Mouse (Mus musculus): Measurements from ENCODE around the gene Rnase4. TPM values are rescaled to one million over a fixed set of nuclear protein-coding genes. Genes with fewer than 3 reads are reported as not detected.

Gene Rnase4
- polyA plus RNA-seq, 1 experiment from 2014 or later = 40.5 TPM

GRCm38 (mm10) chr14:51106449-51106967 is 15.6 kb downstream of the Rnase4 start:
- H3K27ac ChIP-seq = no peak overlapping the region
- no peaks in the 10 kb centered on the region for H3K36me3 ChIP-seq
- H3K9me3 ChIP-seq (replicated peaks) = 0 out of 2 replicates have a peak, but pooled peaks cover 4% of the 10 kb centered on the region
- ATAC-seq (replicated peaks; ENCODE audit: low FRiP score) = peak; percentile 62; the same call in 1 of the 2 replicates
- no peaks in the 10 kb centered on the region for H3K27me3 ChIP-seq
- H3K4me2 ChIP-seq = no peak overlapping the region
- H3K9ac ChIP-seq = no peak overlapping the region
- no peak overlapping the region for H3K4me3 ChIP-seq (replicated peaks)
- 0 out of 2 replicates have a peak, but pooled peaks cover 2% of the 10 kb centered on the region for H3K4me1 ChIP-seq

GRCm38 (mm10) chr14:51111966-51112365 is 21.1 kb downstream of the Rnase4 start:
- Histone ChIP-seq H3K4me2 (no peak overlapping the region), H3K9ac (no peak overlapping the region), H3K27ac (no peak overlapping the region), H3K4me3 (replicated peaks) (no peak overlapping the region), H3K27me3 (no peaks in the 10 kb centered on the region), H3K9me3 (replicated peaks) (0 out of 2 replicates have a peak, but pooled peaks cover 4% of the 10 kb centered on the region), H3K4me1 (peaks cover 10% of the 10 kb centered on the region), H3K36me3 (no peaks in the 10 kb centered on the region)
- no peak for ATAC-seq (replicated peaks; ENCODE audit: low FRiP score)
- 63% methylated on average over 3 of the region's 3 CpGs for WGBS

DNA sequence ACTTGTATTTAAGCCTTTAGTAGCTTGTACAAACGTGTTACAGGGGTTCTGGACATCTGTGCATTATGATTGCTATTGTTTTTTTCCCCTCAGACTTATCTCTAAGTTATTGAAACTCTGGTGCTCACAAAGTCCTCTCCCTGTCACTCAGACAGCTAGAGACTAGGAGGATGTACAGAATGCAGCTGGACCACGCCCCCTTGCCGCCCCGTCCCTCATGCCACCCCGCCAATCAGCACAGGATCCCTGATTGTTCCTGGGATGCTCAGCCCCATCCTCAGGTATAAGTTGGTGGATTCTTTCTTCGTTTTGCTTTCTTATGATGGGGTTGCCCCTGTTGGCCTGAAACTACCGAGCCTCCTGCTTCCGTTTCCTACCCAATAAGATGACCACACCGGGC is 22.6 kb downstream of the Rnase4 start:
- Histone ChIP-seq H3K4me3 (replicated peaks) (no peak overlapping the region), H3K27me3 (no peaks in the 10 kb centered on the region), H3K9me3 (replicated peaks) (0 out of 2 replicates have a peak, but pooled peaks cover 4% of the 10 kb centered on the region), H3K4me2 (peak overlapping the region; percentile 38), H3K4me1 (peaks cover 8% of the 10 kb centered on the region), H3K36me3 (no peaks in the 10 kb centered on the region), H3K9ac (no peak overlapping the region), H3K27ac (peak overlapping the region; percentile 23)
- WGBS = 33% methylated on average over 9 of the region's 9 CpGs
- 0 out of 2 replicates have a peak, but pooled peaks have one; percentile 33 for ATAC-seq (replicated peaks; ENCODE audit: low FRiP score)

DNA sequence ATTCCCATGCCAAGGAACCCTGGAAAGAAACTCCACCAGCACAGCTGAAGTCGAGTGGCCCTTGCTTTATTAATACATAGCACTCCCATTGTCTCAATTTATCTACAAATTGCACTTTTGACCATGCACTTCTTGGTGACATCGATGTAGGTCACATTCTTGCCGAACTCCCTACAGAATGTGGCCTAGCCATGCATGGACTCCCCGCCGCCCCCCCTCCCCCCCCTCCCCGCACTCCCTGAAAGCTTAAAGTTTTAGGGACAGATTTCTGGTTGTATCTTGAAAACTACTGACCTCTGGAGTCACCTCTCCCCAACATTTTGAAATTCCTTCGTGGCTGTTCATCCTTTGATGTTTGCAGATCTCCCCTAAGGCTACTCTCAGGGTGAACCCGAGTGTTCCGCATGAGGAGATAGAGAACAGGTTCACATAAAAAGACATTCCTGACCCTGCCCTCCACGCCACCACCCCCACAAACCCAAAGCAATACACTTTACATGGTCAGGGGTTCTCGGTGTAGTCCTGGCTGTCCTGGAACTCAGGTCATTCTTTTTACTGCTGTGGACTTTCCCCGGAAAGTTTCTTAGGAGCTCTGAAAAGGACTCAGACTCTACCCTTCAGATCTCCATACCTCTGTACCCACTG is 23.2 kb downstream of the Rnase4 start, which contains the start of gene Eddm3b:
Gene Eddm3b (plus strand): TSS at position 511 of the 645 bp plus-strand sequence.
- Histone ChIP-seq H3K9me3 (replicated peaks) (0 out of 2 replicates have a peak, but pooled peaks cover 4% of the 10 kb centered on the region), H3K36me3 (no peaks in the 10 kb centered on the region), H3K4me1 (peaks cover 8% of the 10 kb centered on the region), H3K4me3 (replicated peaks) (no peak within 1 kb of the TSS), H3K27me3 (no peaks in the 10 kb centered on the region), H3K4me2 (peak within 1 kb of the TSS; percentile 38), H3K9ac (no peak within 1 kb of the TSS), H3K27ac (peak within 1 kb of the TSS; percentile 45)
- ATAC-seq (replicated peaks; ENCODE audit: low FRiP score) = peak; percentile 81
- 23% methylated on average over 12 of the region's 12 CpGs for WGBS

- no peaks in the 10 kb centered on the region for H3K27me3 ChIP-seq
- ATAC-seq (replicated peaks; ENCODE audit: low FRiP score) = no peak
- no peak overlapping the region for H3K27ac ChIP-seq
- no peaks in the 10 kb centered on the region for H3K36me3 ChIP-seq
- 86% methylated on average over 6 of the region's 6 CpGs for WGBS
- no peaks in the 10 kb centered on the region for H3K9me3 ChIP-seq (replicated peaks)
- H3K4me2 ChIP-seq = no peak overlapping the region
- no peak overlapping the region for H3K9ac ChIP-seq
- no peaks in the 10 kb centered on the region for H3K4me1 ChIP-seq
- no peak overlapping the region for H3K4me3 ChIP-seq (replicated peaks)
Observed at GRCm38 (mm10) chr14:51125684-51126083, 34.8 kb downstream of the Rnase4 start.

- Histone ChIP-seq H3K27ac (no peak overlapping the region), H3K9me3 (replicated peaks) (no peaks in the 10 kb centered on the region), H3K4me3 (replicated peaks) (no peak overlapping the region), H3K27me3 (no peaks in the 10 kb centered on the region), H3K4me1 (no peaks in the 10 kb centered on the region), H3K36me3 (no peaks in the 10 kb centered on the region), H3K9ac (no peak overlapping the region), H3K4me2 (no peak overlapping the region)
- peak; percentile 70; the same call in 1 of the 2 replicates for ATAC-seq (replicated peaks; ENCODE audit: low FRiP score)
- 63% methylated on average over 2 of the region's 2 CpGs for WGBS
Observed at GRCm38 (mm10) chr14:51127648-51128258, 36.9 kb downstream of the Rnase4 start.

DNA sequence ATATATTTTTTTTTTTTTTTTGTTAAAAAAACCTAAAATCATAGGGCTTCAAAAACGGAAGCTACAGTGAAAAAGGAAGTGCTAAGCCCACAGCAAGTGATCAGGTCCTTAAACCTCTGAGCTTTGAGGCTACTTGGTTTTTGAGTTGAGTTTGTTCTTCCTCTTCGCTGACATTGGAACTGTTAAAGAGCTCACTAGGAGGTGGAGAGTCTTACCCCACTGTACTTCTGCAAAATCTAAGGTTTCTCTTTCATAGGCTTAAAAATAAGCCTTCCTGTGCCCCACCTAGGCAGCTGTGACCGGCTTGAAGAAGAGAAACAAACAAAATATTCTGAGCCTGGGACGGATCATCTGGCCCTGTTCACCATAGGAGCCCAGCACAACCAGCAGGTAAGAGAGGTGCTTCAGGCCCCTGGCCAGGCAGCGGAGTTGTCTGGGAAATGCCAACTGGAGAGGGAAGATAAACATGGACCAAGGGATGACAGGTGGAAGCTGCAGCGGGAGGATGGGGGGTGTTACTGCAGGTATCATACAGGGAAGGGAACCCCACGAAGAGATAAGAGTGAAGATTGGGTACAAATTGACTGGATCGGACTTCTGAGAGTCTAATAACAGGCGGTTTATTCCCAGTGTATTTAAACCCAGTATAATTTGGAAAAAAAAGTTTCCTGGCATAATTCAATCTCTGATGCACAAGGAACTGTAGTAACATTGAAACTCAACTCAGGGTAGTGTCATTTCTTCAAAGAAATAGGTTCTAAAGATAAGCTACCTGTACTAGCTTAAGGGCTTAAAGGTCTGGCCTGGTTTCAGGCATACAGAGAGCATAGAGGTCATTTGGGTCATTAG is 38.1 kb downstream of the Rnase4 start:
- H3K9ac ChIP-seq = no peak overlapping the region
- no peaks in the 10 kb centered on the region for H3K4me1 ChIP-seq
- no peaks in the 10 kb centered on the region for H3K27me3 ChIP-seq
- H3K4me2 ChIP-seq = no peak overlapping the region
- no peaks in the 10 kb centered on the region for H3K9me3 ChIP-seq (replicated peaks)
- no peak overlapping the region for H3K27ac ChIP-seq
- WGBS = 86% methylated on average over 9 of the region's 9 CpGs
- ATAC-seq (replicated peaks; ENCODE audit: low FRiP score) = no peak
- H3K4me3 ChIP-seq (replicated peaks) = no peak overlapping the region
- no peaks in the 10 kb centered on the region for H3K36me3 ChIP-seq

DNA sequence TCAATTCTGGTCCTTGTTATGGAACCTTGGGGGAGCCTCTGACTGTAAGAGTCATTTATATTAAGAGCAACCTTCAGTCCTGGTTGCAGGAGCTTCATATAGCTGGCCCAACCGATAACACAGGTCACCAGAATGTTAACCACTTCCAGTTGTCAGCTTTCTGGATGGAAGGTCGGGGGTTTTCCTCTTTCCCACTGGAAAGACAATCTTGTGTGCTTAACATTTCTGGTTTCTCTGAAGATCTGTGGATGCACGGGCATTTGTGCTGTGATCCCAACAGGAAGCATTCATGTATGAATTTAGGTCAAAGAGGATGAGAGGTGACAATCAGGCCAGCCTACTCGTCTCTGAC is 38.7 kb downstream of the Rnase4 start:
- no peak for ATAC-seq (replicated peaks; ENCODE audit: low FRiP score)
- no peak overlapping the region for H3K9ac ChIP-seq
- H3K4me2 ChIP-seq = no peak overlapping the region
- no peaks in the 10 kb centered on the region for H3K9me3 ChIP-seq (replicated peaks)
- no peak overlapping the region for H3K4me3 ChIP-seq (replicated peaks)
- no peaks in the 10 kb centered on the region for H3K36me3 ChIP-seq
- H3K27me3 ChIP-seq = no peaks in the 10 kb centered on the region
- H3K27ac ChIP-seq = no peak overlapping the region
- WGBS = 68% methylated on average over 4 of the region's 4 CpGs
- H3K4me1 ChIP-seq = no peaks in the 10 kb centered on the region

GRCm38 (mm10) chr14:51130315-51130940 is 39.6 kb downstream of the Rnase4 start:
- Histone ChIP-seq H3K4me3 (replicated peaks) (no peak overlapping the region), H3K36me3 (no peaks in the 10 kb centered on the region), H3K27me3 (no peaks in the 10 kb centered on the region), H3K4me1 (no peaks in the 10 kb centered on the region), H3K4me2 (no peak overlapping the region), H3K9ac (no peak overlapping the region), H3K9me3 (replicated peaks) (no peaks in the 10 kb centered on the region), H3K27ac (no peak overlapping the region)
- ATAC-seq (replicated peaks; ENCODE audit: low FRiP score) = no peak; the same call in 1 of the 2 replicates
- 91% methylated on average over 9 of the region's 9 CpGs for WGBS

DNA sequence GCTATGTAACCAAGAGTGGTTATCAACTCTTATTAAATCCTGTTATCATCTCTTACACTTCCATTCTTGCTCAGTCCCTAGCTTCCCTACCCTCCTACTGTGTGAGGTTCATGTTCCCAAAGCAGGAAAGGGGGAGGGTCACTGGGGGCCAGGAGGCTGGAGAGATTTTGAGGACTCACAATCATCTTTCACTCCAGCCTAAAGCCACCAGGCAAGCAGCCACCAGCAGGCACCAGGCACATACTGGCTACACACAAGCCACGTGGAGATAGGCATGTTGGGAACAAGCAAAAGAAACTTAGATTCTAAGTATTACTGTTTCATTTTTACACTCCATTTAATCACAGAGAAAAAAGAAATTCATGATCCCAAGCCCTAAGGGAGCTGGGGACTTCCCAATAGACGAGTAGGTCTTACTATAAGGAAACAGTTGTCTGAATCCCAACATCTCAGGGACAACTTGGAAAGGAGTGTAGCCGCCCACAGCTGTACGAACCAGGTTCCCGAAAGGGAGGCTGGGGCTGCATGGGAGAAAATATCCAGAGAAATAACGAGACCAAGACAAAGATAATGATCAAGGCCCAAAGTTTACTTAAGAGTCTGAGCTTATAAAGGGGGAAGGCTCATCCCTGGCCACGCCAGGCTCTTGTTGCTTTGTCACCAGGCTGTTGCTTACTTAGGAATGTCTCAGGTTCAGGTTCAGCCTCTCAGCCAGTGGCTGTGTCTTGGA is 40.4 kb downstream of the Rnase4 start:
- no peak overlapping the region for H3K4me2 ChIP-seq
- H3K9ac ChIP-seq = no peak overlapping the region
- no peaks in the 10 kb centered on the region for H3K4me1 ChIP-seq
- H3K36me3 ChIP-seq = no peaks in the 10 kb centered on the region
- no peak for ATAC-seq (replicated peaks; ENCODE audit: low FRiP score)
- no peak overlapping the region for H3K4me3 ChIP-seq (replicated peaks)
- WGBS = 81% methylated on average over 7 of the region's 7 CpGs
- no peaks in the 10 kb centered on the region for H3K27me3 ChIP-seq
- no peaks in the 10 kb centered on the region for H3K9me3 ChIP-seq (replicated peaks)
- H3K27ac ChIP-seq = no peak overlapping the region

GRCm38 (mm10) chr14:51132372-51132771 is 41.5 kb downstream of the Rnase4 start:
- WGBS = 96% methylated on average over 4 of the region's 4 CpGs
- H3K27me3 ChIP-seq = no peaks in the 10 kb centered on the region
- H3K9ac ChIP-seq = no peak overlapping the region
- H3K4me2 ChIP-seq = no peak overlapping the region
- H3K36me3 ChIP-seq = no peaks in the 10 kb centered on the region
- no peak overlapping the region for H3K4me3 ChIP-seq (replicated peaks)
- no peaks in the 10 kb centered on the region for H3K4me1 ChIP-seq
- no peaks in the 10 kb centered on the region for H3K9me3 ChIP-seq (replicated peaks)
- no peak overlapping the region for H3K27ac ChIP-seq
- ATAC-seq (replicated peaks; ENCODE audit: low FRiP score) = no peak
